Mouse (Mus musculus): ENCODE results near the gene Peg10. TPM values are rescaled to one million over a fixed set of nuclear protein-coding genes. Genes with fewer than 3 reads are reported as not detected.

Gene Peg10
- polyA plus RNA-seq, 1 experiment from 2014 or later = 38.9 TPM

- Histone ChIP-seq H3K9me3 (ENCODE audit: control insufficient read depth, low read length) (no peaks in the 10 kb centered on the region), H3K4me1 (ENCODE audit: control insufficient read depth, insufficient read depth, low read length) (peaks cover 22% of the 10 kb centered on the region), H3K27ac (replicated peaks; ENCODE audit: low read depth, low read length) (no peak overlapping the region), H3K36me3 (ENCODE audit: control insufficient read depth, insufficient read depth, low read length) (no peaks in the 10 kb centered on the region), H3K27me3 (ENCODE audit: control insufficient read depth, insufficient read depth, low read length) (no peaks in the 10 kb centered on the region), H3K4me3 (ENCODE audit: low read depth, low read length) (no peak overlapping the region), H3K4me2 (ENCODE audit: low read depth, severe bottlenecking) (no peak overlapping the region), H3K9ac (ENCODE audit: low read length) (no peak overlapping the region)
- WGBS = 13% methylated on average over 13 of the region's 13 CpGs
- DNase-seq (ENCODE audit: low spot score) (peak; percentile 19), ATAC-seq (ENCODE audit: insufficient number of reproducible peaks, low FRiP score, low TSS enrichment, low read depth) (no peak)
Observed at GRCm38 (mm10) chr6:4739522-4740355, 7.4 kb upstream of the Peg10 start.

GRCm38 (mm10) chr6:4740511-4740910 is 6.6 kb upstream of the Peg10 start:
- 37% methylated on average over 6 of the region's 6 CpGs for WGBS
- ATAC-seq (ENCODE audit: insufficient number of reproducible peaks, low FRiP score, low TSS enrichment, low read depth) (no peak), DNase-seq (ENCODE audit: low spot score) (peak; percentile 21)
- Histone ChIP-seq H3K4me3 (ENCODE audit: low read depth, low read length) (no peak overlapping the region), H3K9me3 (ENCODE audit: control insufficient read depth, low read length) (no peaks in the 10 kb centered on the region), H3K4me2 (ENCODE audit: low read depth, severe bottlenecking) (no peak overlapping the region), H3K27me3 (ENCODE audit: control insufficient read depth, insufficient read depth, low read length) (no peaks in the 10 kb centered on the region), H3K9ac (ENCODE audit: low read length) (no peak overlapping the region), H3K27ac (replicated peaks; ENCODE audit: low read depth, low read length) (no peak overlapping the region), H3K36me3 (ENCODE audit: control insufficient read depth, insufficient read depth, low read length) (no peaks in the 10 kb centered on the region), H3K4me1 (ENCODE audit: control insufficient read depth, insufficient read depth, low read length) (peaks cover 22% of the 10 kb centered on the region)

DNA sequence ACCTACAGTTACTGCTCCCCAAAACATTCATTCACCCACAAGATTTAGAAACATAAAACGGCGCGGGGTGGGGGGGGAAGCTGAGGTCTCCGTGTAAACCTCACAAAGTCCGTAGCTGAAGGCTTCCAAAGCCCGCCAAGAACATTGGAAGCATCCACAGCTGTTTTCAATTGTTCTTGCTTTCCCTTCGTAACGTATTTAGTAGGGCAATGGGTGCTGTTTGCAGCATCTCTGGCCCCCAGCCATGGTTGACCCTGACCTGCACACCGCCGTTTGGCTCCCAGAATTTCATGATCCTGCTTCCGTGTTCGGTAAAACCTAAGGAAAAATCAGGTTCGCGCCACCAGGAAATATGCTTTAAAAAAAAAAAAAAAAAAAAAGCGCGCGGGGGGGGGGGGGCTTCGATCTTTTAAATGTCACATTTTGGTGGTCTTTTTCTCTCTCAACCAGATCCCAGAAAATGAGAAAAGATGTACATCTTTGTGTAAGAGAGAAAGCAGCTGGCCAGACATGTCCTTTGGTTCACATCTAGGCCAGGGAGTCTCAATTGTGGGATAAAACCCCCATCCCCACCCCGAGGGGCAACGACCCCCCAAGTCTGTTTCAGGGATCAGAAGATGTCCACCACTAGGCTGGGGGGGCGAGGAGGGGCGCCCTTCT is 940 bp upstream of the Peg10 start:
- DNase-seq (ENCODE audit: low spot score) (peak; percentile 65), ATAC-seq (ENCODE audit: insufficient number of reproducible peaks, low FRiP score, low TSS enrichment, low read depth) (no peak)
- Histone ChIP-seq H3K4me3 (ENCODE audit: low read depth, low read length) (peak overlapping the region; percentile 40), H3K9me3 (ENCODE audit: control insufficient read depth, low read length) (peaks cover 5% of the 10 kb centered on the region; the same call in 1 of the 2 replicates), H3K4me2 (ENCODE audit: low read depth, severe bottlenecking) (peak overlapping the region; percentile 44), H3K4me1 (ENCODE audit: control insufficient read depth, insufficient read depth, low read length) (peaks cover 6% of the 10 kb centered on the region), H3K27me3 (ENCODE audit: control insufficient read depth, insufficient read depth, low read length) (no peaks in the 10 kb centered on the region), H3K36me3 (ENCODE audit: control insufficient read depth, insufficient read depth, low read length) (no peaks in the 10 kb centered on the region), H3K27ac (replicated peaks; ENCODE audit: low read depth, low read length) (peak overlapping the region; percentile 78; the same call in 1 of the 2 replicates), H3K9ac (ENCODE audit: low read length) (peak overlapping the region; percentile 66)
- WGBS = 39% methylated on average over 22 of the region's 22 CpGs

DNA sequence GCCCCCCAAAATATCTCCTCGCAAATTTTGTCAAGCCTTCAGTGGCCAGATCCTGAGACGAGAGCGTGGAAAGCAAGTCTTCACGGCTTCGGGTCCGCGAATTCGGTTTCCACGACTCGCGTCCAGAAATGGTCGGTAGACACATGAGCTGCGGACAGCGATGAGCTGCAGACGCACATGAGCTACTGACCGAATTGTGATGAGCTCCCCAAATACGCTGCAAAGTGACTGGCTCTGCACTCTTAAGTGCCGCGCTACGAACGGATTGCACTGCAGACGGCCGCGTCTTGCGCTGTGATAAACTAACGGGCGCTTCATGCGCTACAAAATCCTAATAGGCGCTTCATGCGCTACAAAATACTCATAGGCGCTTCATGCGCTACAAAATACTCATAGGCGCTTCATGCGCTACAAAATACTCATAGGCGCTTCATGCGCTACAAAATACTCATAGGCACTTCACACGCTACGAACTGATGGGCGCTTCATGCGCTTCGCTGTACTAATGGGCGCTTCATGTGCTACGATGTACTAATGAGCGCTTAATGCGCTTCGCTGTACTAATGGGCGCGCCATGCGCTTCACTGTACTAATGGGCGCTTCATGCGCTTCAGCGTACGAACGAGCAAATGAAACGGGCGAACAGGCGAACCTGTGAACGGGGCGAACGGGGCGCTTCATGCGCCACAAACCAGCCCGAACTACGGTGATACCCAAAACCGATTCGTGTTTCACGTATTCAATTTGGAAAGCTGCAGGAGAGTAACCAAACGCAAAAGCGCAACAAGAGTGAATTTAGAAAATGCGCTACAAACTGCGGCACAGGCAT is 785 bp downstream of the Peg10 start:
- Histone ChIP-seq H3K4me1 (ENCODE audit: control insufficient read depth, insufficient read depth, low read length) (peaks cover 4% of the 10 kb centered on the region), H3K27me3 (ENCODE audit: control insufficient read depth, insufficient read depth, low read length) (no peaks in the 10 kb centered on the region), H3K9ac (ENCODE audit: low read length) (peak overlapping the region; percentile 47), H3K36me3 (ENCODE audit: control insufficient read depth, insufficient read depth, low read length) (no peaks in the 10 kb centered on the region), H3K9me3 (ENCODE audit: control insufficient read depth, low read length) (peaks cover 5% of the 10 kb centered on the region; the same call in 1 of the 2 replicates), H3K27ac (replicated peaks; ENCODE audit: low read depth, low read length) (peak overlapping the region; percentile 56), H3K4me3 (ENCODE audit: low read depth, low read length) (peak overlapping the region; percentile 30), H3K4me2 (ENCODE audit: low read depth, severe bottlenecking) (peak overlapping the region; percentile 29)
- 49% methylated on average over 71 of the region's 71 CpGs for WGBS
- DNase-seq (ENCODE audit: low spot score) (peak; percentile 68), ATAC-seq (ENCODE audit: insufficient number of reproducible peaks, low FRiP score, low TSS enrichment, low read depth) (no peak)

GRCm38 (mm10) chr6:4748506-4748961 is 1.4 kb downstream of the Peg10 start:
- H3K27me3 ChIP-seq (ENCODE audit: control insufficient read depth, insufficient read depth, low read length) = no peaks in the 10 kb centered on the region
- peak overlapping the region; percentile 47 for H3K9ac ChIP-seq (ENCODE audit: low read length)
- peaks cover 5% of the 10 kb centered on the region; the same call in 1 of the 2 replicates for H3K9me3 ChIP-seq (ENCODE audit: control insufficient read depth, low read length)
- ATAC-seq (ENCODE audit: insufficient number of reproducible peaks, low FRiP score, low TSS enrichment, low read depth) (no peak; the same call in 1 of the 2 replicates), DNase-seq (ENCODE audit: low spot score) (peak; percentile 71)
- H3K36me3 ChIP-seq (ENCODE audit: control insufficient read depth, insufficient read depth, low read length) = no peaks in the 10 kb centered on the region
- peak overlapping the region; percentile 29 for H3K4me2 ChIP-seq (ENCODE audit: low read depth, severe bottlenecking)
- WGBS = 57% methylated on average over 15 of the region's 15 CpGs
- H3K4me1 ChIP-seq (ENCODE audit: control insufficient read depth, insufficient read depth, low read length) = peaks cover 4% of the 10 kb centered on the region
- peak overlapping the region; percentile 30 for H3K4me3 ChIP-seq (ENCODE audit: low read depth, low read length)
- H3K27ac ChIP-seq (replicated peaks; ENCODE audit: low read depth, low read length) = peak overlapping the region; percentile 56; the same call in 1 of the 2 replicates

- ATAC-seq (ENCODE audit: insufficient number of reproducible peaks, low FRiP score, low TSS enrichment, low read depth) (peak; percentile 91), DNase-seq (ENCODE audit: low spot score) (peak; percentile 96)
- Histone ChIP-seq H3K27me3 (ENCODE audit: control insufficient read depth, insufficient read depth, low read length) (no peaks in the 10 kb centered on the region), H3K27ac (replicated peaks; ENCODE audit: low read depth, low read length) (no peak overlapping the region), H3K36me3 (ENCODE audit: control insufficient read depth, insufficient read depth, low read length) (no peaks in the 10 kb centered on the region), H3K9ac (ENCODE audit: low read length) (no peak overlapping the region), H3K9me3 (ENCODE audit: control insufficient read depth, low read length) (peaks cover 5% of the 10 kb centered on the region; the same call in 1 of the 2 replicates), H3K4me1 (ENCODE audit: control insufficient read depth, insufficient read depth, low read length) (peaks cover 4% of the 10 kb centered on the region), H3K4me2 (ENCODE audit: low read depth, severe bottlenecking) (peak overlapping the region; percentile 29; the same call in 1 of the 2 replicates), H3K4me3 (ENCODE audit: low read depth, low read length) (peak overlapping the region; percentile 30)
- 56% methylated on average over 21 of the region's 22 CpGs for WGBS
Observed at GRCm38 (mm10) chr6:4749091-4749490, 2.0 kb downstream of the Peg10 start.

- H3K4me2 ChIP-seq (ENCODE audit: low read depth, severe bottlenecking) = peak overlapping the region; percentile 22; the same call in 1 of the 2 replicates
- no peak overlapping the region for H3K27ac ChIP-seq (replicated peaks; ENCODE audit: low read depth, low read length)
- peak overlapping the region; percentile 8; the same call in 1 of the 2 replicates for H3K4me3 ChIP-seq (ENCODE audit: low read depth, low read length)
- DNase-seq (ENCODE audit: low spot score) (peak; percentile 57), ATAC-seq (ENCODE audit: insufficient number of reproducible peaks, low FRiP score, low TSS enrichment, low read depth) (no peak)
- peaks cover 7% of the 10 kb centered on the region; the same call in 1 of the 2 replicates for H3K9me3 ChIP-seq (ENCODE audit: control insufficient read depth, low read length)
- peaks cover 4% of the 10 kb centered on the region for H3K4me1 ChIP-seq (ENCODE audit: control insufficient read depth, insufficient read depth, low read length)
- WGBS = 20% methylated on average over 4 of the region's 4 CpGs
- H3K27me3 ChIP-seq (ENCODE audit: control insufficient read depth, insufficient read depth, low read length) = no peaks in the 10 kb centered on the region
- no peak overlapping the region for H3K9ac ChIP-seq (ENCODE audit: low read length)
- H3K36me3 ChIP-seq (ENCODE audit: control insufficient read depth, insufficient read depth, low read length) = peaks cover 7% of the 10 kb centered on the region
Observed at GRCm38 (mm10) chr6:4751355-4751754, 4.2 kb downstream of the Peg10 start.

Measured in limb, embryonic 11.5 days (tissue).